Comparison of ENCODE assay signal across 8 mouse cellular contexts in the genomic region with DNA sequence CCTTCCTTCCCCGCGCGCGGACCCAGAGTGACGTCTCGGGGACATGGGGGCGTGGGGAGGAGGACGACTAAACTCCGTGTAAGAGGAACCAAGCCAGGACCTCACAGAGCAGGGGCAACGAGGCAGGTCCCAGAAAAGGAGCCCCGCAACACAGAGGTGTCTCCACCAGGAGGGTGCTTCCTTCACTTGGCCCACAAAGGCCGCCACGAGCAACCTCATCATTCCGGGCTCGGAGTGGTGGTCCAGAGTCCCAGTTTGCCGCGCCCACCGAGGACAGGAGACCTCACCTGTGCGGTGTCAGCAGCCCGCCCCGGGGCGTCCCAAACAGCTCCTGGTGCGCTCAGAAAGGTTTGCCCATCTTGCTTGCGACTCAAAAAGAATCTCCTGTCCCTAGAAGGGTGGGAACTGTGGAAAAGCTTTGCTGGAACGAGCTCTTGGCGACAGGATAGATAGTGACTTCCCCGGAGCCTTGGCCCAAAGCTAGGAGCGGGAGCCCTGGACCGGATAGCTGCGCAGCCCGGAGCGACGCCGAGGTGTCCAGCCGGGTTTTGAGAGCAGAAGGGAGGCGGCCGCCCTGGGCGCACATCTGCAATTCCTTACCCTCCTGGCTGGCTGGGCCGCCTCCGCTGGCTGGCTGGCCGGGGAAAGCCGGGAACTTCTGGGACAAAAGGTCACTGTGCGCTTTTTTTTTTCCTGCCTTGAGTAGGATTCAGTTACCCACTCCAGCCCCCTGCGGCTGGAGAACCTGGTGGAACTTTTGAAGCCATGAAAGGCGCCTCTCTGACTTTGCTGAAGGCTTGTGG. TPM values are rescaled to one million over a fixed set of nuclear protein-coding genes. Genes with fewer than 3 reads are reported as not detected.
DNase-seq lines count a peak whose midpoint lies in the region; ATAC-seq and TF ChIP-seq lines count a peak whose summit lies in the region.

No protein-coding gene starts in this region.

- H3K27me3 ChIP-seq in E14TG2a.4 (ENCODE audit: insufficient read depth, low read length), result peaks cover 13% of the 10 kb centered on the region
- peaks cover 10% of the 10 kb centered on the region for H3K27me3 ChIP-seq in forebrain, embryonic 12.5 days
- no peaks in the 10 kb centered on the region for H3K27me3 ChIP-seq in stomach, embryonic 16.5 days (ENCODE audit: control insufficient read depth, insufficient read depth, low read length)

- WGBS in forebrain, embryonic 12.5 days, result under 1% methylated on average over 44 of the region's 45 CpGs
- WGBS in stomach, embryonic 16.5 days, result under 1% methylated on average over 45 of the region's 45 CpGs

- H3K4me2 ChIP-seq in forebrain, embryonic 12.5 days, result peak overlapping the region; percentile 97
- peak overlapping the region; percentile 96 for H3K4me2 ChIP-seq in stomach, embryonic 16.5 days (ENCODE audit: low read depth, low read length)

- H3K9me3 ChIP-seq in E14TG2a.4 (ENCODE audit: low read length), result no peaks in the 10 kb centered on the region
- peaks cover 4% of the 10 kb centered on the region; the same call in 1 of the 2 replicates for H3K9me3 ChIP-seq in forebrain, embryonic 12.5 days
- no peaks in the 10 kb centered on the region for H3K9me3 ChIP-seq in stomach, embryonic 16.5 days (replicated peaks; ENCODE audit: control insufficient read depth, low read length)

- H3K36me3 ChIP-seq in E14TG2a.4 (ENCODE audit: insufficient read depth, low read length), result peaks cover 41% of the 10 kb centered on the region
- no peaks in the 10 kb centered on the region for H3K36me3 ChIP-seq in forebrain, embryonic 12.5 days (replicated peaks)
- H3K36me3 ChIP-seq in stomach, embryonic 16.5 days (ENCODE audit: control insufficient read depth, insufficient read depth, low read length), result no peaks in the 10 kb centered on the region

- peak; percentile 32 to 42 for DNase-seq in adrenal gland, adult 18-20 months (ENCODE audit: low spot score in 2 of 2)
- peak; percentile 42 to 63 for DNase-seq in heart, postnatal 14 days
- DNase-seq in kidney, postnatal 36 days, result peak; percentile 42 to 62
- no peak for DNase-seq in layer of hippocampus, postnatal 36 days

- H3K9ac ChIP-seq in forebrain, embryonic 12.5 days, result peak overlapping the region; percentile 65
- H3K9ac ChIP-seq in stomach, embryonic 16.5 days (ENCODE audit: low read length), result peak overlapping the region; percentile 74

- no peak for TF ChIP-seq CTCF in E14TG2a.4 (conservative IDR thresholded peaks at IDR 0.05; ENCODE audit: low read length)

- H3K27ac ChIP-seq in forebrain, embryonic 12.5 days, result no peak overlapping the region
- H3K27ac ChIP-seq in stomach, embryonic 16.5 days (ENCODE audit: low read length), result peak overlapping the region; percentile 30; the same call in 1 of the 2 replicates

- peaks cover 66% of the 10 kb centered on the region for H3K4me1 ChIP-seq in E14TG2a.4 (replicated peaks; ENCODE audit: low read depth, low read length)
- H3K4me1 ChIP-seq in forebrain, embryonic 12.5 days, result peaks cover 10% of the 10 kb centered on the region
- peaks cover 11% of the 10 kb centered on the region; the same call in 1 of the 2 replicates for H3K4me1 ChIP-seq in stomach, embryonic 16.5 days (ENCODE audit: control insufficient read depth, insufficient read depth, low read length)

- peak overlapping the region; percentile 90 for H3K4me3 ChIP-seq in E14TG2a.4 (replicated peaks; ENCODE audit: low read length)
- peak overlapping the region; percentile 54 for H3K4me3 ChIP-seq in forebrain, embryonic 12.5 days (replicated peaks)
- peak overlapping the region; percentile 65 for H3K4me3 ChIP-seq in stomach, embryonic 16.5 days (replicated peaks; ENCODE audit: low read length)

- ATAC-seq in forebrain, embryonic 12.5 days (ENCODE audit: low FRiP score), result no peak
- ATAC-seq in megakaryocyte-erythroid progenitor cell, adult 5-6 weeks (replicated peaks; ENCODE audit: low FRiP score, low TSS enrichment, poor library complexity, severe bottlenecking), result peak; percentile 24
- no peak for ATAC-seq in stomach, embryonic 16.5 days (ENCODE audit: insufficient read depth, low FRiP score)

- intact Hi-C loops in heart, postnatal 14 days (cut with DNase I), result no loop called here

RNA-seq across cellular contexts. Expression of a gene that starts 0.6 kb away (rescaled TPM):
- total RNA-seq in adrenal gland, adult 18-20 months (2021), result 10 to 100 TPM in 1 of 2 experiments, 1 to 10 TPM in 1; 4.3 to 11.2 TPM
- 9.5 and 10.5 TPM in 2 replicates for polyA plus RNA-seq in forebrain, embryonic 12.5 days (2016; fragmentation: Nextera tagmentation; extraction: Ambion mirVana)
- total RNA-seq in heart, postnatal 14 days (2021), result 10 to 100 TPM; 15.8 to 17.5 TPM
- total RNA-seq in megakaryocyte-erythroid progenitor cell, adult 5-6 weeks (2014; fragmentation: Nextera tagmentation), result 0.87 and 1.0 TPM in 2 replicates
- total RNA-seq in megakaryocyte-erythroid progenitor cell, adult 5-6 weeks (2017), result 2.3 and 2.9 TPM in 2 replicates
- 9.4 and 9.6 TPM in 2 replicates for polyA plus RNA-seq in stomach, embryonic 16.5 days (2015; fragmentation: Nextera tagmentation; extraction: Ambion mirVana)
- total RNA-seq in layer of hippocampus, postnatal 36 days (2021), result 1 to 10 TPM; 3.8 to 3.9 TPM

RNA-seq across cellular contexts. Expression of a gene that starts 52.0 kb away (rescaled TPM):
- 10 to 100 TPM; 61.6 to 71.3 TPM for total RNA-seq in adrenal gland, adult 18-20 months (2021)
- polyA plus RNA-seq in forebrain, embryonic 12.5 days (2016; fragmentation: Nextera tagmentation; extraction: Ambion mirVana), result 41.8 and 43.2 TPM in 2 replicates
- 10 to 100 TPM; 44.3 to 46.6 TPM for total RNA-seq in heart, postnatal 14 days (2021)
- total RNA-seq in megakaryocyte-erythroid progenitor cell, adult 5-6 weeks (2014; fragmentation: Nextera tagmentation), result 107 and 112 TPM in 2 replicates
- 94.5 and 98.9 TPM in 2 replicates for total RNA-seq in megakaryocyte-erythroid progenitor cell, adult 5-6 weeks (2017)
- 26.5 and 31.1 TPM in 2 replicates for polyA plus RNA-seq in stomach, embryonic 16.5 days (2015; fragmentation: Nextera tagmentation; extraction: Ambion mirVana)
- total RNA-seq in layer of hippocampus, postnatal 36 days (2021), result 100 to 1,000 TPM; 146 to 152 TPM

Comparison
In these comparisons a context has a peak if more than half of its experiments do, and no peak if none do; other contexts are left out.
1. DNase-seq: peak in adrenal gland, adult 18-20 months (2 of 2), heart, postnatal 14 days (2 of 2) and kidney, postnatal 36 days (2 of 2); none in layer of hippocampus, postnatal 36 days (0 of 2).
2. Peak in every context shown above with its lines, with median percentiles within 50 percentile points of each other: H3K4me3 ChIP-seq.